Mouse (Mus musculus) lung, adult 2 months (tissue): ENCODE results near the gene Smc3.

Source experiments
- CTCF ChIP-seq: fragments of 200-500 bp; IDR thresholded peaks from 2 replicates; pipeline ENCODE4 v1.5.1; 2011; ENCODE audit warnings: mild to moderate bottlenecking, low read length, control low read depth; ENCODE audit not compliant: insufficient read depth
- POLR2A ChIP-seq: fragments of 200-500 bp; IDR thresholded peaks from 2 replicates; pipeline ENCODE4 v1.6.1; 2011; ENCODE audit warnings: low read depth, mild to moderate bottlenecking, control low read depth, low read length, borderline replicate concordance; ENCODE audit errors: extremely low read depth

DNA sequence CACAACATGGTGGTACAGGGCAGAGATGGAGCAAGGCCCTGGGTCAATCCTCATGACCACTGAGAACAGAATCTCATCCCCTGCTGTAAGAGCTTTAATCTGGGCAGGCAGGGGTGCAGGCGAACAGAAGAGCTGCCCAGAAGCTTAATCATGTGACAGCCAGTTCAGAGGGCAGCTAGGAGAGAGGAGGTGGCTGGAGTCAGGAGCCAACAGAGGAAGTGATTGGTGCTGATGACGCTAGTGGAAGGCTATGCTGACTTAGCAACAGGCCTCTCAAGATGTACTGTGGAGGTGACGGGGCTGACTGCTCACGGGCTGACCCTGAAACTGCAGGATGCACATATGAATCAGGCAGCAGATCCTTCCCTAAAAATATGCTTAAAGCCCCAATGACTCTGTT is 36.0 kb upstream of the Smc3 start:
- no peak for TF ChIP-seq POLR2A
- no peak for TF ChIP-seq CTCF
